Mouse (Mus musculus): ENCODE measurements at regions not wholly inside any gene's neighbourhood (a gene's known extent, or its start where the extent isn't known, plus 50 kb on each side); places are given as distances from the start of the nearest gene placed in this dataset.
A peak's percentile ranks its signal among the peaks of the same experiment; 100 is the strongest.

DNA sequence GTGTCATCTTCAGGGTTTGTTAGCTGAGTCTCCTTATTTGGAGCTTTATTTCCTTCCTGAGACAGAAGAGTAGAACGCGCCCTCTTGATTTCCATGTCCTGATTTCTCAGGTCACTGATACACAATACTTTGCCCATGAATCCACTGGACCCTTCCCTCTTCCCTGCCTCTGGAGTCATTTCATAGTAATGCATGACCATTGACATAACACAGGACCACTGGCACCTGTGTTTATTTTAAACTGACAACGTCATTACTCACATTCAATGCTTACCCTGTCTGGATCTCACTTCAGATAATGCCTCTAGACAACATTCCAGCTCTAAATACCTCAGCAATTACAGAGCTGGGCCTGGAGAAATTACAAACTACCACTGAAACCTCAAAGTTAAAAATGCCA lies 56.8 kb upstream of the Ptgs2 start:
- intact Hi-C loops (cut with DNase I): no loop called here
- DNase-seq: no peak

DNA sequence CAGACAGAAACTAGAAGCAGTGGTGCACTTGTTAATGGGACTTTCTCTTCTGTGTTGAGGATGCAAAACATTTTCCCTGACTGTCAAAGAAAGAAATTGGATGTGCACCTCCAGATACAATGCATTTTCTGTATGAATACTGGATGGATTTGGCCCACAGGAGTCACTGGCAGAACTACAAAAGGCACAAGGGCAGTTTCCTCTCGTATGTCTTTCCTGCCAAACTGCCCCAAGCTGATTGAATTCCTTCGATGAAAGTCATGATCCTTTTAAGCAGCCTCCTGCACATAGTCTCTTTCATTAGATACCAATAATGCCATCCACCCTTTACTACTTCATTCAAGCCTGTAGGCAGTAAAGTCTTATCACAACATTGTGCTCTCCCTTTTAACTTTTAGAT lies 58.2 kb upstream of the Ptgs2 start:
- intact Hi-C loops (cut with DNase I): no loop called here
- no peak for DNase-seq

DNA sequence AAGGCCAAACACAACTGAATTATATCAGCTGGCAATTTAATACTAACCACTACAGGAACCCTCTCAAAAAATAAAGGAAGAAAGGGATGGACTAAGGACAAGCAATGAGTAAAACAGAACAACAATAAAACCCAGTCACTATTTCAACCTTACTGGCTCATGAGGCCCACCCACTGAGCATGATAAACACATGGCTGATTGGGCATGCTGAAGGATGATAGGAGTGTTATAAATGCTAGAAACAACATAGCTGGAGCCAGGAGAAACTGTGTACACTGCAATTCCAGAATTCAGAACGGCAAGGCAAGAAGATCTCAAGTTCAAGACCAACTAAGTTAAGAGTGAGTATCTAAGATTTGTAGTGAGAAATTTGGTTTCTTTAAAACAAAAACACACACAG lies 66.1 kb upstream of the Ptgs2 start:
- intact Hi-C loops (cut with DNase I): no loop called here
- no peak for DNase-seq

DNA sequence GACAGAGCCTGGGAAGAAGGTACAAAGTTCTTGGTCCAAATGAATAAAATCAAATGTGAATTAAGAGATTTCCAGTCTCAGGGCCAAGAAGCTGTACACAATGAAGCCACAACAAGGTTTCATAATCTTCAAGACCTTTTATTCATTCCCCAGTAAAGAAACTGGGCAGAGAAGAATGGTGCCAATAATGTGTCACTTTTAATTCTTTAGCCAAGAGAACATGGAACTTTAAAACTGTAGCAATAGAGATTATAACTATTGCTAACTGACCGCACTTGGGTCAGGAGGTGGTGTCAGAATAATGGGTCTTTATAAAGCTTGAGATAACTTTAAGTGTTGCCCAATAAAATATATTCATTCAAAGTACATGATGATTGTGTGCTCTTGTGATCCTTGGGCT lies 68.1 kb upstream of the Ptgs2 start:
- DNase-seq: no peak
- intact Hi-C loops (cut with DNase I): no loop called here

DNA sequence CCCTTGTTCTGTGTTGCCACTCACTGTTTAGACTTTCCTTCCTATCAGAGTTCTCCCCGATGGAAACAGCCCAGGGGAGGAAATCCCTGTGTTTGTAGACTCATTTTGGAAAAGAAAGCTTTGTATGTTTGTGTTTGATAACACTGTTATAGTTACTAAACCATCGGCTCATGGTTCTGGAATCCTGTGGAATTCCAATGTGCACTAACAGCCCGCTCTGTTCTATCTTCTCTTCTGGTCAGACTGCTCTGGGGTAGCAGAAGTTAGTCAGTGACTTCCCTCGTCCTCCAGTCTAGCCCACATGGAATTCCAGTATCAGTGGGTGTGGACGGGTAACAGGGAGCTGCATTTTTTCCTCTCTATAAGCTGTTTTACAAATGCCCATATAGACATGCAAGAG lies 66.2 kb upstream of the Pla2g4a start:
- peak in 1 of 2 experiments; percentile 3 for DNase-seq
- intact Hi-C loops (cut with DNase I): no loop called here

DNA sequence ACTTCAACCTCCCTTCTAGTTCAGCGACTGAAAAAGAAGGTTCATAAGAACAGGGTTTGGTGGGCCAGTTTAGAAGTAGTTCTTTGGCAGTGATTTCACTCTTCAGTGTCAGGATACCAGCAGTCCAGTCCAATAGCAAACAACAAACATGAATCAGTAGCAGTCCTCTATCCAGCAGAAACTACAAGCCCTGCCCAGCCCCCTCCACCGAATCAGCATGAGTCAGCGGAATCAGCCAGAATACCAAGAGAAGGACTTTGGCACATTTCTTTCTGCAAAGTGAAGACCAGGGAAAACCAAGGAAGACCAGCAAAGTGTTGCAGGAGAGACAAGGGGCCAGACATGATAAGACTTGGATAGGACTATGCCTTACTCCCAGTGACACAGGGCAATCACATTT lies 65.1 kb upstream of the Pla2g4a start:
- intact Hi-C loops (cut with DNase I): no loop called here
- peak in 1 of 2 experiments; percentile 3 for DNase-seq

DNA sequence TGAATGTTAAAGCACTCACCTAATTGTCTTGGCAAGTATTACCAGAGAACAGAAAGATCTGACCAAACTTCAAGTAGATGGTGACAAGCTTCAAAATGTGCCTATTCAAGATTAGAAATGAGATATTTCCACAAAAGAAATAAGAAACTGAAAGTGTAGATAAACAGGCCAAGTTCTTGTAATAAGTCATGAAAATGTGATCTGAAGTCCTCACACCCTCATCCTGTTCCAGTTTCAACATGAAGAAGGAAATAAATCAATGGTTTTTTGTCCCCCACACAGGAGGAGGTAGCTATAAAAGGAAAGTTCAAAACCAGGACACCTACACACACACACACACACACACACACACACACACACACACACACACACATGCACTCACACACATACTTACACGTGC lies 54.1 kb upstream of the Pla2g4a start:
- no peak for DNase-seq
- intact Hi-C loops (cut with DNase I): no loop called here

DNA sequence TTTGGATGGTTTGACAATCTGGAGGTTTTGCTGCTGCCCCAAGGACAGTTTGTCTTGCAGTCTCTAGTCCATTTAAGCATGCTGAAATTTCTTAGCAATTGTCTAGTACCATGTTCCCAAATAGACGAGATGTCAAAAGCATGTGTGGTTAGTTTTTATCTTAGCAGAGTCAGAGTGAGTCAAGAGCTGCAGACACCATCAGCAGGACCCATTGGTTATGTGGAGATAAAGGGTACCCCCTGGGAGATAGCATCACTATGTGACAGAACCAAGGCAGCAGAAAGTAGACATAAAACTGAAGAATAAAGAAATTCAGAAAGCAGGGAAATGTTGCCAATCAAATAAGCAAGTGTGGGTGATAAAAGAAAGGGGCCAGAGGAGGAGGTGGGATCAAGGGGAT lies 51.4 kb upstream of the Pla2g4a start:
- intact Hi-C loops (cut with DNase I): no loop called here
- DNase-seq: no peak

Data from heart, postnatal 36 days (tissue).